Mouse (Mus musculus): ENCODE results near the gene Ncbp3.

Ncbp3 gene

DNA sequence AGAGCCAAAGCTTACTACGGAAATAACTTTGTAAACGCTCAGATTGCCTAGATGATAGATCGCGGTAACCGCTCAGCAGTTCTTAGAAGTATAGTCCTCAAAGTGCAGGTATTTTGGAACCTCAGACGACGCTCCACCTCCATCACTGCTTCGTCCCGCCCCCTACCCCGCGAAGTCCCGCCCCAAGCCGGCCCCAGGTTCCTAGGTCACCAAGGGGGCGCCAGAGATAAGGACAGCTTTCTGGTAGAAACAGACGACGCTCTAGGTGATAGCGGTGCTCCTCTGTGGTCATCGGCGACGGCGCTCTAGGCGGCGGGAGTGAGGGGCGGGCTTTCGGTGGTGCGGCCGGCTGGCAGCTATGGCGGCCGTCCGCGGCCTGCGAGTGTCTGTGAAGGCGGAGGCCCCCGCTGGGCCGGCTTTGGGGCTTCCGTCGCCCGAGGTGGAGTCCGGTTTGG is at the start of gene Ncbp3:
Gene Ncbp3, plus strand, starts transcription at position 242 of the 455 bp plus-strand sequence.
- DNase-seq (ENCODE audit: low read depth in 2 of 2, low spot score in 2 of 2): peak; percentile 98 to 99

- no peak for DNase-seq (ENCODE audit: low read depth in 2 of 2, low spot score in 2 of 2)
Observed at GRCm38 (mm10) chr11:72998771-72999170, 48.8 kb upstream of the Ncbp3 start, which contains the start of gene P2rx1. TSS of gene P2rx1 (plus strand) at chr11:72999103.

- DNase-seq (ENCODE audit: low read depth in 2 of 2, low spot score in 2 of 2): peak; percentile 35 to 60
Observed at GRCm38 (mm10) chr11:73001029-73001428, 46.6 kb upstream of the Ncbp3 start.

GRCm38 (mm10) chr11:73006377-73006776 is 41.2 kb upstream of the Ncbp3 start:
- peak; percentile 35 to 50 for DNase-seq (ENCODE audit: low read depth in 2 of 2, low spot score in 2 of 2)

- DNase-seq (ENCODE audit: low read depth in 2 of 2, low spot score in 2 of 2): no peak
Observed at GRCm38 (mm10) chr11:73007113-73007512, 40.5 kb upstream of the Ncbp3 start.

DNA sequence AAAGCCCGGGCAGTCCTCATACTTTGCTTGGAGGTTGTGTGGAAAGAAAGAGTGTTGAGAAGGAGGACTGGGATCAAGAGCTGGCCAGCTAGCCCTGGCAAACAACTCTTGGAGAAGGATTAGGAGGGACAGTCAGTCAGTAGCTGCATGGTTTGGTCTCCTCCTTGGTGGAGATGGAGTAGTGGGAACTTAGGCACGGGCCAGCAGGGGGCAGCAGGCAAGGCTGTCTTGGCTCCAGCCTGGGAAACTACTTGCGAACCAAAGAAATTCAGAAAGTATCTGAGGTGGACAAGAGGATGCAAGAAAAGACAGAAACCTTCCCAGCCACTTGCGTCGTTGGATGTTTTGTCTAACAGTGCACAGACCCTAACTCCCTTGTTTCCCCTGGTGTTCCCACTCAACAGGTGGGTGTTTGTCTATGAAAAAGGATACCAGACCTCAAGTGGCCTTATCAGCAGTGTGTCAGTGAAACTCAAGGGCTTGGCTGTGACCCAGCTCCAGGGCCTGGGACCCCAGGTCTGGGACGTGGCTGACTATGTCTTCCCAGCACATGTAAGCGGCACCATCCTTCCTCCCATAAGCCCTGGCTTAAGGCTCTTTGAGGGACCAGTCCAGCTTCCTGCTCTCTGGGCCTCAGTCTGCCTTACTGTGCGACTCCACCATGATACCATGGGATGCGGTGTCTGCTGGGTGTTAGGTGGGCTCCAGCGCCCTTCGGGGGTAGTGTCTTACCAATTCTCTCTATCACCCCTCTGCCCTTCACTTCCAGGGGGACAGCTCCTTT is 39.7 kb upstream of the Ncbp3 start:
- DNase-seq (ENCODE audit: low read depth in 2 of 2, low spot score in 2 of 2): peak; percentile 40 to 55

GRCm38 (mm10) chr11:73008826-73009225 is 38.8 kb upstream of the Ncbp3 start:
- no peak for DNase-seq (ENCODE audit: low read depth in 2 of 2, low spot score in 2 of 2)

DNA sequence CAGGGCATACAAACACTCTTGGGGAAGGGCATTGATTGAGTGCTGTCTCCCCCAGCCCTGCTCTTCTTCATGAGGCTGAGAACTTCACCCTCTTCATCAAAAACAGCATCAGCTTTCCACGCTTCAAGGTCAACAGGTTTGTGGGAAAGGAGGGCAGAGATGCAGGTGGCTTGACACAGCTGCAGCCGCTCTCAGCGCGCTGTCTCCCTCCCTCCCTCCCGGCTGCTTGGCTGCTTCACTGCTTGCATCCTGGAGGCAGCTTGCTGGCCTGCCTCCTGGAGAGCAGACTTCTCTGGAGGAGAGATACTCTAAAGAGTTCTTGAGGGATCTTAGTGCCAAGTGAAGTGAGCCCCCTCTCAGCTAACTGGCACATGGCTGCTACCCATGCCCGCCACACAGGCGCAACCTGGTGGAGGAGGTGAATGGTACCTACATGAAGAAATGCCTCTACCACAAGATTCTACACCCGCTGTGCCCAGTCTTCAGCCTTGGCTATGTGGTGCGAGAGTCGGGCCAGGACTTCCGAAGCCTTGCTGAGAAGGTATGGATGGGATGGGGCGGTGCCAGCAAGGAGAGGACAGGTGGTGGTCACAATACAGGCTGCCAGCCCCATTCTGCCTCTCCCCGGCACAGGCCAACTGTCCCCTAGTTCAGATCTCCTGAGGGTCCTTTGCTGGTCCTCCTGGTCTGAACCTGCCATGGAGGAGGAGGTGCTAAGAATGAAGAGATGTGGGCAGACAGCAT is 37.9 kb upstream of the Ncbp3 start:
- DNase-seq (ENCODE audit: low read depth in 2 of 2, low spot score in 2 of 2): no peak

- no peak for DNase-seq (ENCODE audit: low read depth in 2 of 2, low spot score in 2 of 2)
Observed at GRCm38 (mm10) chr11:73013981-73014380, 33.6 kb upstream of the Ncbp3 start.

DNA sequence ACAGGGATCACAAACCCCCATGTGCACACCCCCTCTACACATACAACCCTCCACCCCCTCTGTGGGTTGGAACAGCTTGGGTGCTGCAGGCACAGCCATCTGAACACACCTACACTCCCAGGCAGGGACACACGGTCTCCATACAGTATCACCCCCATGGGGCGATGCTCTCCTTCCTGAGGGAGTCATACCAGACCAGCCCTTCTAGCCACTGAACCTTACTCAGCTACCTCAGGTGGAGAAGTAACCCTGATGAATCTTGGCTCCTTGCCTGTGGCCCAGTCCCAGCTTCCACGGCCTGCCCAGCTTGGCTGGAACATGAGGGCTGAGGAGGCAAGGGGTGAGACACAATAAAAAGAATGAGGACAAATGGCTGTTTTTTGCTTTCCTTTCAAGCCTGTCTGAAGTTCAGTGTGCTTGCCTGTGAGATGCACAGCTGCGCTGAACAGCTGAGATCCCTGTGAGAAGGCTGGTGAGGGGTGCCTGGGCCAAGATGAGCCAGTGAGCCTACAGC is 32.7 kb upstream of the Ncbp3 start:
- DNase-seq (ENCODE audit: low read depth in 2 of 2, low spot score in 2 of 2): no peak

DNA sequence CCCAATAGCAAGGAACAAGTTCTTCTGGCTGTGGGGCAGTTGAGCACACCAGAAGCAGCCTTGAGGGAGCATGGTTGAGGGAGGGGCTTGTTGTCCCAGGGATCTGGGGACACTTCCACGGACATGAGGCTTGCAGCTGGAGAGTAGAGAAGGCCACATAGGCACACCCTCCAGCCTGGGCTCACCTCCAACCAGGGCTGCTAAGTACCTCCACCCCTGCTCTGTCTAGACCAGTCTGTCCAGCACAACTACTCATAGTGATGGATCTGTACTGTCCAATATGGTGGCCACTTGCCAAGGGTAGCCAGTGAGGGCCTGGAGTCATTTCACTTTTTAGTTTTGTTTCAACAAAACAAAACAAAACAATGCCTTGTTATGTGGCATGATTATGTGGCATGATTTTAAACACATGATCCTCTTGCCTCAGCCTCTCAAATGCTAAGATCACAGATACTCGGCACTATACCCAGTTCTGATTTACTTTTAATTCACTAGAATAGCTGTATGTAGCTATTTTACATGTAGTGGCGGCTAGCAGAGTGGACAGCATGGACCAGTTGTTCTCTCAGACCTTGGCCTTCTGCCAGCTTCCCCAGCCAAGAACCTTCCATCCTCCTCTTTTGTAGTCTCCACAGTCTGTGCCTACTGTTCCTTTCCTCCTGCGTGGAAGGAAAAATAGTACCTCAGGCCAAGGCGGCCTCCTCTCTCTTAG is 32.0 kb upstream of the Ncbp3 start:
- DNase-seq (ENCODE audit: low read depth in 2 of 2, low spot score in 2 of 2): no peak

DNA sequence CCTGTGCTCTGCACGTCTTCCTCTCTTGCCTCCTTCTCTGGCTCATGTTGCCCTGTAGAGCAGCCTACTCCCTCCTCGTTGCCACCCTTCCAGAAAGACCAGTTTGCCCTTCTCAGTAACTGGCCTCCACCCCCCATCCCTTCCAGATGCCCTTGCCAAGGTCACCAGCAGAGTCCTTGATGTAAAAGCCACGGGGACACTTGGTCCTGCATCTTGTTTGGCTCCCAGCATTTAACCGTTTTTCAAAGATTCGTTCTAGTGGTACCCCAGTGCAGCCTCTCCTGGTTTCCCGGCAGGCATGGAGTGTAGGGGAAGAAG is 31.5 kb upstream of the Ncbp3 start:
- no peak for DNase-seq (ENCODE audit: low read depth in 2 of 2, low spot score in 2 of 2)

DNA sequence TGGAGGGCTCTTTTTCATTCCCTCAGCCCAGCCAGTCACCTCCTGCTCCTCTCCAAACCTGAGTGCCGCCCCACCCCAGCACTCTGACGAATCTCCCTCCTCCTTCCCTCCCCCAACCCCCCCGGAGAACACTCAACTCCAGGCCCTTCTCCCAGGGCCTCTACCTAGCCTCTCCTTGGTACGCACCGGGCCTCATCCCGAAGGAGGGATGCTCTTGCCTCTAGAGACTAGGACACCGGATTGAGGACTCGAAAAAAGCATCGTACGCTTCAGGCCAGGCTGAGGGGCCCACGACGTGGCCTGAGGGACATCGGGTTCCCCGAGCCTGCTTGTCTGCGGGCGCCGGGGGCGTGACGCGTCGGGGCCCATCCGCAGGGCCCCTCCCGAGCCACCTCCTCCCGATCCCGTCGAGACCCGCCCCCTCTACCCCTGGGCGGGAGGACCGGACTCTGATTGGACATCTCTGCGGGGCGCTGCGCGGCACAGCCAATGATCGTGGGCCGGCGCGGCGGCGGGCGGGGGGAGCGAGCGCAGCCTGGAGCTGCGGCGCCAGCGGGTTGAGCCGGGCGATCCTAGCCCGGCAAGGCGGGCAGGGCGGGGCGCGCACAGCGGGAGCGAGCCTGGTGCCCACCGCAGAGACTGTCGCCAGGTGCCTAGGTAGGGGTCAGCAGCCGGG is 29.0 kb upstream of the Ncbp3 start, which contains the start of gene Camkk1:
Gene Camkk1, plus strand, starts transcription at position 538 of the 676 bp plus-strand sequence.
- DNase-seq (ENCODE audit: low read depth in 2 of 2, low spot score in 2 of 2): peak; percentile 85

DNA sequence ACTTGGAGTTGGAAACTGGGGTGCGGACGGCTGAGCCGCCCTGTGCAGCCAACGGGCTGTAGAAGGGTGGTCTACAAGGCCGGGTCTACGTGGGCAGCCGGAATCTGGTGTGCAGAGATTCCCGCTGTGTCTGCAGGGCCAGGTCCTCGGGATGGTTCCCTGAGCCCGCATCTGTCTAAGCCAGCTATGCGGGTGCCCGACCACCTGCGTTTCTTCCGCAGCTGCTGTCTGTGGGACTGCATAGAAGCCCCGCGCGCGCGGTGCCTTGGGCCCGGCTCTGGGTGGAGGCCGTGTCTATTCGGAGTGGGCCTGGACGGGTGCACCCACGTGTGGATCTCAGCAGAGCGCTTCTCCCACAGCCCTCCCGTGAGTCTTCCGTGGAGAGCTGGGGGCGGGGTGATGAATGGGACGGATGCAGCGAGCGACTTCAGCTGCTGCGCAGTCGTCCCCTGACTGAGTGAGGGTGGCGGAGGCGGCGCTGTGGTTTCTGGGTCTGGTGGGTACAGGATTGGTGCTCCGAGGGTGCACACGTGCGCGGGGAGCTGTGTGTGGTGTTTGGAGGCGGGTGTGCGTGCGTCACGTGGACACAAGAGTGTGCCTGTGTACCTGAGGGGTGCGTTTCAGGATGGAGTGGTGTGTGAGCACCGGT is 28.3 kb upstream of the Ncbp3 start:
- peak; percentile 85 to 88 for DNase-seq (ENCODE audit: low read depth in 2 of 2, low spot score in 2 of 2)

DNA sequence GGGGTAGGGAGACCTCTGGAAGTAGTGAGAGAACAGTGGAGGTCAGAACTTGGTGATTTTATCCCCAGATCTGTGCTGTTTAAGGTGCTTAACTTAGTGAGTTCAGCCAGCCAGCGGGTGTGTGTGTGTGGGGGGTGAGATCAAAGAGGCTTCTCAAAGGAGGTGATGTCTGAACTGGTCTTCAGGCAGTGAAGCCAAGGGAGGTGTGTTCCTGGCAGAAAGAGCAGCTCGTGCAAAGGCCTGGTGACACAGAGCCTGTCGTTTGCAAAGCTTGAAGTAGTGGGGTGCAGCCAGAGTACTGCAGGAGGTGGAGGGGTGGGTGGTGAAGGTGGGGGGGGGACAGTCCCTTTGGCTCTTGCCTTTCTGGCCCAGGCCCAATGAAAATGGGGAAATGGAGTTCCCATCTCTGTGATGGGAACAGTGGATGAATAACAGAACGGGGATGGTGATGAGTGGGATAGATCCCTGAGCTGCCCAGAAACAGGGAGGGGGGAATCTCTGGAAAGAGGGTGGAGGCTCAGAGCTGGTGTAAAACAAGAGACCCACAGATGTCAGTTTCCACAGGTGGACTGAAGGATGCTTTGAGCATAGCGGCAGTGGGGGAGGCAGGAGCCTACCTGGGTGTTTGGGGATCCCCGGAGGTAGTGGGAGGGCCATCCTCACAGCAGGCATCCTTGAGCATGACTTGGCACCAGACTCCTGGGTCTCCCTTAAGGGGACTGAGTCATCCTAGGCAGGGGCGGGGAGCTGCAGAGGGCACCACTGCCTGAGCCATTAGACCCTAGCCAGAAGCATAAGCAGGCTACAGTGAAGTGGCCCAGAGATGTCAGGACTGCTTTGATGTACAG is 26.4 kb upstream of the Ncbp3 start:
- DNase-seq (ENCODE audit: low read depth in 2 of 2, low spot score in 2 of 2): no peak

DNA sequence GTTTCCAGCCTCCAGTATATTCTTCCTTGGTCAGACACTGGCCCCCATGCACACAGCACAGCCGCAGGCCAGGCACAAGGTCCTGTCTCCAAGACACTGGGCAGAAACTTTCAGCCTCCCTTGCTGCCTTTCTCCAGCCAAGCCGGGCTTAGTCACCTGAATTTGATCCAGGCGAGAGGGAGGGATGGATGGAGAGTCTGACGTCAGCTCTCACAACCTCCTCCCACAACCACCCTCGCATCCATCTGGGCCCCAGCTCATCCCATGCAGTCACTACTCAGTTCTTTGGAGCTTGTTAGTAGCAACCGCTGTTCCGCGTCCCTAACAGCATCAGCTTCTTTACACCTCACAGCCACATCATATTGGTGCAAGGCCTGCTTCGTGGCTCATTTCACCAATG is 24.5 kb upstream of the Ncbp3 start:
- DNase-seq (ENCODE audit: low read depth in 2 of 2, low spot score in 2 of 2): no peak

- DNase-seq (ENCODE audit: low read depth in 2 of 2, low spot score in 2 of 2): no peak
Observed at GRCm38 (mm10) chr11:73023827-73024226, 23.8 kb upstream of the Ncbp3 start.

DNA sequence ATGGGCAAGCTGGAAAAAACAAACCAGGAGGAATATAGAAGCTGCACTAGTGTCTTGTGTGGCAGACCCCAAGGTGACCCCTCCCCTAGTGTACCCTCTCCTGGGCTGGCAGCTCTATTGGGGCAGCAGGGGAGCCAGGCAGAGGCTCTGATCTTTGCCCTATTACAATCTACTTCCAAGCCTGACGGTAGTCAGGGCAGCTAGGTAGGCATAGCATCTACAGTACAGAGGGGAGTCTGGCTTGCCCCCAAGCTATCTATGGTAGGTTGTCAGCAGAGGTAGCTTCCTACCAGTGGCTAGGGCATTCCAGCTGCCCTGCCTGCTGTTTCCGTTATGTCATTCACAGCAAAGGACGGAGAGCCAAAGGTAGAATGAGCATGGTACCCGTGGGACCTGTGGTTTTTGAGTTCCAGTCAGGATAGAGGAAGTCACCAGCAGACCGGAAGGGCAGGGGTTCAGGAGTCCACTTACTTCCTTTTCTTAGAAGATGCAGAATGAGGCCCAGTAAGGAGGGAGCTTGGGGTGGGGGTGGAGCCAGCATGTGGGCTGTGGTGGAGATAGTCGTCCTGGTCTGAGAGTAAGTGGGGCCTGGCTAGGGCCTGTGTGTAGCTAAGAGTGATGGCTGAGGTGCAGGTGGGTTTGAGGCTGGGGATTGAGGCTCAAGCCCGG is 23.2 kb upstream of the Ncbp3 start:
- DNase-seq (ENCODE audit: low read depth in 2 of 2, low spot score in 2 of 2): no peak

- DNase-seq (ENCODE audit: low read depth in 2 of 2, low spot score in 2 of 2): no peak
Observed at GRCm38 (mm10) chr11:73026961-73027360, 20.6 kb upstream of the Ncbp3 start.
